Mouse (Mus musculus) midbrain, postnatal 0 days (tissue): ENCODE measurements around the gene Pigh. TPM values are rescaled to one million over a fixed set of nuclear protein-coding genes. Genes with fewer than 3 reads are reported as not detected.

Experiments
- ATAC-seq: fragments of 200-750 bp; cut with Nextera tagmentation; 2 replicates; pipeline ENCODE4 v1.8.0; 2017; ENCODE audit warnings: moderate number of reproducible peaks, mild to moderate bottlenecking, moderate TSS enrichment, moderate library complexity; ENCODE audit not compliant: low FRiP score
- DNase-seq: peaks from one replicate; pipeline ENCODE4 v3.0.0-alpha.2; 2015; ENCODE audit warnings: low spot score
- H3K27ac ChIP-seq: fragments of 300-500 bp; sonication (generic); 2 replicates; pipeline ENCODE4 v1.5.1; 2014; ENCODE audit warnings: low read depth, mild to moderate bottlenecking, low read length, mixed read lengths
- H3K27me3 ChIP-seq: fragments of 300-500 bp; sonication (generic); 2 replicates; pipeline ENCODE4 v1.6.1; 2014; ENCODE audit warnings: low read length, control low read depth, mixed read lengths; ENCODE audit not compliant: insufficient read depth
- H3K36me3 ChIP-seq: fragments of 300-500 bp; sonication (generic); 2 replicates; pipeline ENCODE4 v1.6.1; 2014; ENCODE audit warnings: low read length, control low read depth, mixed read lengths; ENCODE audit not compliant: insufficient read depth
- H3K4me1 ChIP-seq: fragments of 300-500 bp; sonication (generic); 2 replicates; pipeline ENCODE4 v1.6.1; 2014; ENCODE audit warnings: mild to moderate bottlenecking, control low read depth, antibody characterized with exemption, low read length, mixed read lengths; ENCODE audit not compliant: insufficient read depth
- H3K4me2 ChIP-seq: fragments of 300-500 bp; sonication (generic); 2 replicates; pipeline ENCODE4 v1.6.1; 2014; ENCODE audit warnings: low read depth, mild to moderate bottlenecking, low read length, mixed read lengths; ENCODE audit not compliant: poor library complexity, severe bottlenecking
- H3K4me3 ChIP-seq: fragments of 300-500 bp; sonication (generic); 2 replicates; pipeline ENCODE4 v1.5.1; 2014; ENCODE audit warnings: low read depth, mild to moderate bottlenecking, low read length, moderate library complexity
- H3K9ac ChIP-seq: fragments of 300-500 bp; sonication (generic); replicated peaks from 2 replicates; pipeline ENCODE4 v1.6.1; 2014; ENCODE audit warnings: mild to moderate bottlenecking, low read length, moderate library complexity, mixed read lengths; ENCODE audit not compliant: poor library complexity, severe bottlenecking
- H3K9me3 ChIP-seq: fragments of 300-500 bp; sonication (generic); 2 replicates; pipeline ENCODE4 v1.6.1; 2016; ENCODE audit warnings: low read length, control low read depth
- CTCF ChIP-seq: IDR thresholded peaks from 2 replicates; pipeline ENCODE4 v1.5.1; 2016; ENCODE audit warnings: antibody characterized with exemption, mild to moderate bottlenecking
- WGBS: fragments of 180-500 bp; shearing (Covaris S2); extraction: QIAGEN DNeasy Blood & Tissue Kit; methylation state at CpG from one replicate; pipeline ENCODE4 v1.1.7; 2014; 5-methylcytosine and 5-hydroxymethylcytosine counted together
- polyA plus RNA-seq: library from polyadenylated mRNA; unstranded; fragments of >200 nt; fragmentation: Nextera tagmentation; extraction: Ambion mirVana; gene quantifications from 2 replicates; pipeline ENCODE4 v1.2.1, GENCODE M21; 2015
- total RNA-seq: library from RNA; depleted of rRNA; stranded (reverse); fragments of >200 nt; gene quantifications from 2 replicates; pipeline ENCODE4 v1.2.3, GENCODE M21; 2014; rRNA removed

Pigh gene
- total RNA-seq (12.6 and 20.0 TPM in 2 replicates), polyA plus RNA-seq (12.5 and 14.1 TPM in 2 replicates)

DNA sequence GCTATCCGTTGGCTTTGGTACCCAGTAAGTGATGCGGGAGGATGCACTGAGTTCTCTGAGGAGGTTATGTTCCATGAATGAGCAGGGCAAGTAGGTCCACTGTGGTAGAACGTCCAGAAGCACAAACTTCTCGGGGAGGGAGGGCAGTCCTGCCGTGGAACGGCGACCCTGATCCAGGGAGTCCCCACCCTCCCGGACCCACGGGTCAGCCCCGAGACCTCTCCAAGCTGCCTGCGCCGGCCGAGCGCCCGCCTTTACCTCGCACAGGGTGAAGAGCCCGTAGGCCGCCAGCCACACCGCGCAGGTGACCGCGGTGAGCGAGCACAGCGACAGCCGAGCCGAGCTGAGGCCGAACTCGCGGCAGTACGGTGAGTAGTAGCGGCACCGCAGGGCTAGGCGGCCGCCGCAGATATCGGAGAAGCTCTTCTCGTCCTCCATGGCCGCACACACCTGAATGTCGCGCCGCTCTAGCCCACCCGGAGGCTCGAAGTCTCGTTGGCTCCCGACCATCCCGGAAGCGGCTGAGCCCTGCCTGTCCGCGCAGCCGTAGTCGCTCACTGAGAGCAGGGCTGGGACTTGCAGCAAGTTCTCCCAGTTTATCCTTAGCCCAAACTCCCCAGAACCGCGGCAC, at the start of gene Pigh:
TSS of gene Pigh (minus strand) at position 470 of the 631 bp plus-strand sequence.
- Histone ChIP-seq H3K27me3 (no peaks in the 10 kb centered on the region), H3K9ac (peak within 1 kb of the TSS; percentile 92), H3K4me1 (no peaks in the 10 kb centered on the region), H3K9me3 (no peaks in the 10 kb centered on the region), H3K36me3 (no peaks in the 10 kb centered on the region), H3K27ac (peak within 1 kb of the TSS; percentile 70), H3K4me2 (peak within 1 kb of the TSS; percentile 67), H3K4me3 (peak within 1 kb of the TSS; percentile 90)
- WGBS, result under 1% methylated on average over 49 of the region's 53 CpGs
- TF ChIP-seq CTCF, result peak; percentile 10; the same call in 1 of the 2 replicates
- DNase-seq (peak; percentile 93), ATAC-seq (peak; percentile 97)

DNA sequence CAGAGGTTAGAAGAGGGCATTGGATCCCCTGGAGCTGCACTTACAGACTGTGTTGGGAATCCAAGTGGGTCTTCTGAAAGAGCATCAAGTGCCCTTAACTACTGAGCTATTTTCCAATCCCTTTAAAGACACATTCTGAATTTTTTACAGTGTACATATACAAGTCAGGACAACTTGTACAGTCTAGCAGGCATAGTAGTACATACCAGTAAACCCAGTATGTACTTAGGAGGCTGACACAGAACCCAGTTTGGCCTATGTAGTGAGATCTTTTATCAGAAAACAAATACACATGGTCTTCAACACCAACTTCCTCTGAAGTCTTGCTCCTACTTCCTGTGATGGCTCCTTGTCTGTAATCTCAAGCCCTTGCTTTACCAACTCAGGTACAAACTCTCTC, 49.5 kb upstream of the Pigh start:
- DNase-seq, result no peak
- TF ChIP-seq CTCF, result no peak
- no peaks in the 10 kb centered on the region for H3K9me3 ChIP-seq
- ATAC-seq, result no peak
- no peak overlapping the region for H3K4me3 ChIP-seq
- H3K4me2 ChIP-seq, result no peak overlapping the region
- H3K27ac ChIP-seq, result no peak overlapping the region
- H3K4me1 ChIP-seq, result no peaks in the 10 kb centered on the region
- no peaks in the 10 kb centered on the region for H3K36me3 ChIP-seq
- no peaks in the 10 kb centered on the region for H3K27me3 ChIP-seq
- no peak overlapping the region for H3K9ac ChIP-seq

DNA sequence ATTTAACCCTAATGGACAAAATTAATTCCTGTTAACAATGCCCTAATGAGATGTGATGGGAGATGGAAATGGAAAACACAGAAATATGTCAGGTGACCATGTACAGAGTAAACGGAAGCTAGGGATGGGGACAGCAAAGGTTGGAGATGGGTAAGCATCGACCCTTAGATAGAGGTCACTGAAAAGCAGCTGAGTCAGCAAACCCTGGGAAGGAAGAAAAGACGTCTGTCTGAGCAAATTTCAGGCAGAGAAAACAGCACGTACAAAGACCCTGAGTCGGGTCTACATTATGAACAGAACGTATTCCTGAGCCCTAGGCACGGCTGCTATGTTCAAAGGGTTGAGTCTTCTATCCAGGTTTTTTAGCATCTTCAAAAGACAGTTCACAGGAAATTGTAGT, 47.5 kb upstream of the Pigh start:
- Histone ChIP-seq H3K36me3 (no peaks in the 10 kb centered on the region), H3K4me3 (no peak overlapping the region), H3K4me2 (no peak overlapping the region), H3K27ac (no peak overlapping the region), H3K4me1 (no peaks in the 10 kb centered on the region), H3K27me3 (no peaks in the 10 kb centered on the region), H3K9me3 (no peaks in the 10 kb centered on the region), H3K9ac (no peak overlapping the region)
- TF ChIP-seq CTCF, result no peak
- ATAC-seq, result no peak
- 69% methylated on average over 7 of the region's 7 CpGs for WGBS
- no peak for DNase-seq

GRCm38 (mm10) chr12:79135105-79135504, 45.7 kb upstream of the Pigh start:
- WGBS, result 39% methylated on average over 4 of the region's 4 CpGs
- Histone ChIP-seq H3K9ac (no peak overlapping the region), H3K4me1 (no peaks in the 10 kb centered on the region), H3K27me3 (no peaks in the 10 kb centered on the region), H3K4me2 (no peak overlapping the region), H3K36me3 (no peaks in the 10 kb centered on the region), H3K9me3 (no peaks in the 10 kb centered on the region), H3K27ac (no peak overlapping the region), H3K4me3 (no peak overlapping the region)
- ATAC-seq, result no peak
- no peak for DNase-seq
- no peak for TF ChIP-seq CTCF

GRCm38 (mm10) chr12:79134676-79135075, 45.2 kb upstream of the Pigh start:
- no peak overlapping the region for H3K27ac ChIP-seq
- 42% methylated on average over 8 of the region's 8 CpGs for WGBS
- no peak overlapping the region for H3K9ac ChIP-seq
- no peak overlapping the region for H3K4me2 ChIP-seq
- TF ChIP-seq CTCF, result no peak
- no peaks in the 10 kb centered on the region for H3K27me3 ChIP-seq
- ATAC-seq (no peak), DNase-seq (no peak)
- no peaks in the 10 kb centered on the region for H3K9me3 ChIP-seq
- no peaks in the 10 kb centered on the region for H3K4me1 ChIP-seq
- H3K4me3 ChIP-seq, result no peak overlapping the region
- no peaks in the 10 kb centered on the region for H3K36me3 ChIP-seq

DNA sequence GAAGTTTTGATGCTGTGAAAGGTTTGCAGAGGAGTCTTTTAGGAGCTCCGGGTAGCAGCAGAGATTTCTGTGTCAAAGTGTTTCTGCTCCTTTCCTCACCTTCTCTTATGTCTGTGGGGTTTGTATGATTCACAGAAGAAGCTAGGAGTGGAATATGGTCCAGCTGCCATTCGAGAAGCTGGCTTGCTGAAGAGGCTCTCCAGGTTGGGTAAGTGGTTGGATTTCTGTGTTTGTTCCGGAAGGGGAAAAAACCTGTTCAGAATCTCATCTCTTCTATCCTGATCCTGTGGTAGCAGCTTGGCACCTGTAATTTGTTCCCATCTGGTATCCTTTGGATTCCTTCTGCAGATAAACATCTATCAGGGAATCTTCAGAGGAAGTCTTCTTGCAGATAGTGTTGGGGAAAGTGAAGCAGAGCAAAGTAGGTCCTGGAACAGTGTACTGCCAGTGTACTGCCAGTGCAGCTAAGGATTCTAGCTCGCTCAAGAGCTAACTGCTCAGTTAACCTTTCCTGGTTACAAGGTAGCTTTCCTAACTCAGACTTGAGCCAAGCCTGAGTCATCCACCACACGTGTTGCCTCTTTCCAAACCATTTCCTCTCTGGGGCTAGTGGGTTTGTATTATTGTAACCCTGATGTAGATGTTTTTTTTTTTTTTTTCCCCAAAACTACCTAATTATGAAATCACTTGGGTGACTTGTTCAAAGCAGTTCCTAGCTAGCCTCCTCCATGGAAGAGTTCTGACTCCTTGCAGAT, 42.4 kb upstream of the Pigh start:
- DNase-seq, result no peak
- Histone ChIP-seq H3K36me3 (no peaks in the 10 kb centered on the region), H3K4me1 (no peaks in the 10 kb centered on the region), H3K27me3 (no peaks in the 10 kb centered on the region), H3K9ac (peak overlapping the region; percentile 63; the same call in 1 of the 2 replicates), H3K27ac (peak overlapping the region; percentile 18; the same call in 1 of the 2 replicates), H3K9me3 (no peaks in the 10 kb centered on the region), H3K4me3 (peak overlapping the region; percentile 54), H3K4me2 (peak overlapping the region; percentile 83)
- 24% methylated on average over 5 of the region's 5 CpGs for WGBS
- ATAC-seq, result no peak
- TF ChIP-seq CTCF, result no peak
